Mouse (Mus musculus) neural tube, embryonic 15.5 days (tissue): ENCODE results near the gene Dpm2. TPM values are rescaled to one million over a fixed set of nuclear protein-coding genes. Genes with fewer than 3 reads are reported as not detected.

Experiments used
- ATAC-seq: fragments of 200-750 bp; cut with Nextera tagmentation; 2 replicates; pipeline ENCODE4 v1.8.0; 2017; ENCODE audit warnings: mild to moderate bottlenecking, moderate TSS enrichment, moderate library complexity; ENCODE audit not compliant: low FRiP score
- H3K27ac ChIP-seq: fragments of 300-500 bp; sonication (generic); replicated peaks from 2 replicates; pipeline ENCODE4 v1.5.1; 2015; ENCODE audit warnings: mild to moderate bottlenecking, inconsistent platforms
- H3K27me3 ChIP-seq: fragments of 300-500 bp; sonication (generic); replicated peaks from 2 replicates; pipeline ENCODE4 v1.6.1; 2015; ENCODE audit warnings: inconsistent platforms
- H3K36me3 ChIP-seq: fragments of 300-500 bp; sonication (generic); 2 replicates; pipeline ENCODE4 v1.6.1; 2015; ENCODE audit warnings: inconsistent platforms
- H3K4me1 ChIP-seq: fragments of 300-500 bp; sonication (generic); 2 replicates; pipeline ENCODE4 v1.6.1; 2015; ENCODE audit warnings: inconsistent platforms
- H3K4me2 ChIP-seq: fragments of 300-500 bp; sonication (generic); 2 replicates; pipeline ENCODE4 v1.6.1; 2015; ENCODE audit warnings: inconsistent platforms, mild to moderate bottlenecking, moderate library complexity
- H3K4me3 ChIP-seq: fragments of 300-500 bp; sonication (generic); replicated peaks from 2 replicates; pipeline ENCODE4 v1.5.1; 2015; ENCODE audit warnings: mild to moderate bottlenecking, inconsistent platforms
- H3K9ac ChIP-seq: fragments of 300-500 bp; sonication (generic); replicated peaks from 2 replicates; pipeline ENCODE4 v1.6.1; 2015; ENCODE audit warnings: mild to moderate bottlenecking, inconsistent platforms
- H3K9me3 ChIP-seq: fragments of 300-500 bp; sonication (generic); replicated peaks from 2 replicates; pipeline ENCODE4 v1.6.1; 2016; ENCODE audit warnings: inconsistent platforms
- WGBS: fragments of 180-500 bp; shearing (Covaris S2); methylation state at CpG from one replicate; pipeline ENCODE4 v1.1.7; 2015; ENCODE audit warnings: mixed read lengths; 5-methylcytosine and 5-hydroxymethylcytosine counted together
- polyA plus RNA-seq: library from polyadenylated mRNA; unstranded; fragments of >200 nt; fragmentation: Nextera tagmentation; extraction: Ambion mirVana; gene quantifications from 2 replicates; pipeline ENCODE4 v1.2.1, GENCODE M21; 2015

The Dpm2 gene
- polyA plus RNA-seq, 1 experiment from 2014 or later, result 147 TPM

DNA sequence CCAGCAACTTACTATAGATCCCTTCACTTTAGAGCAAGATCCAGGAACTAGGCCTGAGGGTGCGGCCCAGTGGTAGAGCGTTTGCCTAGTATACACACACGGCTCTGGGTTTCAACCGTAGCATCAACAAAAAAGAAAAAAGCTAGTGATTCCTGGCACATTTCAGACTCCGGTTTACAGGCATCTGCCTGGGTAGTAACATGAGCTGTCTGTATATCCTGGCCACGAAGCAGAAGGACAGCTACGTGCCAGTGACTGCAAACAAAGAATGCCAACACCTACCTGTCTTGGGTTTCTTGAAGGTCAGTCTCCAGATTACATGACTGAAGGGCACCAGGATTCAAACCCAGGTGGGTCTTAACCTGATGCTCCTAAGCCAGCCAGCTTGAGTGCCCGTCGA lies 21.5 kb upstream of the Dpm2 start:
- Histone ChIP-seq H3K9ac (no peak overlapping the region), H3K36me3 (no peaks in the 10 kb centered on the region), H3K27ac (no peak overlapping the region), H3K27me3 (no peaks in the 10 kb centered on the region), H3K4me2 (no peak overlapping the region), H3K4me3 (no peak overlapping the region), H3K9me3 (no peaks in the 10 kb centered on the region), H3K4me1 (peaks cover 7% of the 10 kb centered on the region; the same call in 1 of the 2 replicates)
- no peak for ATAC-seq
- WGBS, result 91% methylated on average over 9 of the region's 9 CpGs

DNA sequence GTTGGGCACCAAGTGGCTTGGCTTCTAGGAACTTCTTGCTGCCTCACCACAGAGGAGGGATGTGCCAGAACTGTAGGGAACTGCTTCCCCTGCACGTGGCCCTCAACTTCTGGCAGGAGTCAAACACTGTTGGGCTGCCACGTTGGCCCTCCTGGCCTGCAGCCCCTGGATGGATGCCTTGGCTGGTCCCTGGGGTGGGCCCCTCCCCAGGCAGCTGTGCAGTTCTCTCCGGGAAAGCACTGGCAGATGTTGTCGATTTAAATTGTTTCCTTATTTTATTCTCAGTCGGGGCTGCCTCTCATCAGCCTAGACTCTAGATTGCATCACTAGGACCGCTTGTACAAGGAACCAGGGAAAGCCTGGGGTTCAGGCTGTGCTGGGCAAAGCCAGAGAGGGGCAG lies 20.9 kb upstream of the Dpm2 start:
- Histone ChIP-seq H3K4me2 (no peak overlapping the region), H3K36me3 (no peaks in the 10 kb centered on the region), H3K27me3 (no peaks in the 10 kb centered on the region), H3K9ac (no peak overlapping the region), H3K27ac (no peak overlapping the region), H3K9me3 (no peaks in the 10 kb centered on the region), H3K4me1 (peaks cover 7% of the 10 kb centered on the region; the same call in 1 of the 2 replicates), H3K4me3 (no peak overlapping the region)
- ATAC-seq, result no peak
- WGBS, result 64% methylated on average over 6 of the region's 6 CpGs

DNA sequence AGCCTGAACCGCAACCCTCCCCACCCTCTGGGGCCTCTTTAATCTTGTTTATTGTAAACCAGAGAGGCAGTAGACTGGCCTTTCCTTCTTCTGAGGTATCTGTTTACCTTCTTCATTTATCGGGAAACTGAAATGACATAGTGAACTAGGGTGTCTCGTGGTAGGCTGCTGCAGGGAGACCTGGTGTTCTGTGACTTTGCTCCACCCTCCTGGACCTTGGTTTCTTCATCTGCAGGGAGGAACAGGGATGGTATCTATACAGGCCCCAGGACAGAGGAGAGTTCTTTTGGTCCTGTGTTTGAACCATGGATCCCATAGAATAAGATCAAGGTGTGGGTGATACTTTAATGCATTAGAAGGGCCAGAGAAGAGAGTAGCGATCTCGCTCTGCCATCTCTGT lies 19.4 kb upstream of the Dpm2 start:
- Histone ChIP-seq H3K4me1 (peaks cover 15% of the 10 kb centered on the region), H3K27me3 (no peaks in the 10 kb centered on the region), H3K9me3 (no peaks in the 10 kb centered on the region), H3K27ac (no peak overlapping the region), H3K36me3 (no peaks in the 10 kb centered on the region), H3K4me3 (no peak overlapping the region), H3K4me2 (no peak overlapping the region), H3K9ac (no peak overlapping the region)
- 85% methylated on average over 5 of the region's 5 CpGs for WGBS
- ATAC-seq, result no peak

DNA sequence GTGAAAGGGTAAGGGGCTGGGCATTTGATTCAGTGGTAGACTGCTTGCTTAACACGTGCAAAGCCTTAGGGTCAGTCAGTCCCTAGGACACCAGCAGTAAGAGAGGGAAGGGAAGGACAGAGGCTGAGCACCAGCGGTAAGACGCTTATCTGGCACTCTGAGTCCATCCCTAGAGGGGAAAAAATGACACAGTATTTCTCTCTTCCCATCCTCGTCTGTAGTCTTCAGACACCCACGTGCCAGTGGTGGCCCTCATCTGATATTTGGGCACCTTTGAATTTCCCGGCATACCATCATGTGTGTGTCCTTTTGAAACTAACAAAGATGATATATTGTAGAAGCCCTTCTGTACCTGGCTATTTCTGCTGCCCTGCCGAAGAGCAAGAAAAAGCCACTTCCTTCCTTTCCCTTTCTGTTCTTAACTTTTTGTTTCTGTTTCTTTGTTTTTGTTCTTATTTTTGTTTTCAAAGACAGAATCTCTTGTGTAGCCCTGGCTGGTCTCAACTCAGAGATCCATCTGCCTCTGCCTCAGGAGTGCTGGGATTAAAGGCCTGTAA lies 17.0 kb upstream of the Dpm2 start:
- H3K4me2 ChIP-seq, result no peak overlapping the region
- 75% methylated on average over 7 of the region's 7 CpGs for WGBS
- H3K36me3 ChIP-seq, result no peaks in the 10 kb centered on the region
- no peak overlapping the region for H3K27ac ChIP-seq
- no peak overlapping the region for H3K9ac ChIP-seq
- peaks cover 29% of the 10 kb centered on the region for H3K4me1 ChIP-seq
- H3K4me3 ChIP-seq, result no peak overlapping the region
- H3K27me3 ChIP-seq, result no peaks in the 10 kb centered on the region
- ATAC-seq, result no peak
- H3K9me3 ChIP-seq, result no peaks in the 10 kb centered on the region

DNA sequence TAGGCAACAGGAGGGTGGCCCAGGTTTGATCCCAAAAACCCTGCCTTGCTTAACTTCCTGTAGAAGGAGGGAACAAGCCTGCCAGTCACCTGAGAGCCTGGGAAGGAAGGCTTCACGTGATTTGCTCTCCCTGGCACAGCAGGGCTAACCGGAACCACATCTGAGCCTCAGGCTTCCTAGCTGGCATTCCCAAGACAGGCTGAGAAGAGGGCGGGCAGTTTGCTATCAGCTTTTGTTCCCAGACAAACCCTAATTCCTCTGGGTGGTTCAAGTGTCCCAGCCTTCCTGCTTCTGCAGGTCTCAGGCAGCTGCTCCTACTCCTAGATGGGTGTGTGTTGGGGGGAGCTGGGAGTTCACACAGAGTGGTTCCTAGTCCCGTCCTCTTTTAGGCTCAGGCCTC lies 15.2 kb upstream of the Dpm2 start:
- Histone ChIP-seq H3K27ac (0 out of 2 replicates have a peak overlapping the region, but pooled peaks have one; percentile 13), H3K9ac (no peak overlapping the region), H3K36me3 (no peaks in the 10 kb centered on the region), H3K4me1 (peaks cover 34% of the 10 kb centered on the region), H3K4me3 (no peak overlapping the region), H3K27me3 (no peaks in the 10 kb centered on the region), H3K4me2 (no peak overlapping the region), H3K9me3 (no peaks in the 10 kb centered on the region)
- WGBS, result 37% methylated on average over 4 of the region's 4 CpGs
- no peak for ATAC-seq

DNA sequence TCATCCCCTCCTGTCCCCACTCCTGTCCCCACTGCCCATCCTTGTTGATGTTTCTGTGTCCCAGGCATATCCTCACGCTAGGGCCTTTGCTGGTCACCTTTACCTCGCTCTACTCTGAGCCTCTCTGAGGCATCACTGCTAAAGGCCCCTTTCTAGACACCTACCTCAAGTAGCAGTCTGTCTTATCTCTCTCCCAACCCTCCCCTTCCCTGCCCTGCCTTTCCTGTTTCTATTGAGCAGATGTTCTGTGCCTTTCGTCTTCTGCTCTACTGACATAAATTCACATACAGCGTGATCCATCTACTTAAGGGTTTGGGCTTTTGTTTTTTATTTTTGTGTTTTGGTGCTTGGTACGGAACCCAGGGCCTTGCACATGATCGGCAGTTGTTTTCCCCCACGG lies 14.6 kb upstream of the Dpm2 start:
- 70% methylated on average over 7 of the region's 7 CpGs for WGBS
- no peak overlapping the region for H3K9ac ChIP-seq
- no peaks in the 10 kb centered on the region for H3K9me3 ChIP-seq
- no peaks in the 10 kb centered on the region for H3K27me3 ChIP-seq
- H3K4me2 ChIP-seq, result no peak overlapping the region
- no peaks in the 10 kb centered on the region for H3K36me3 ChIP-seq
- ATAC-seq, result no peak
- H3K27ac ChIP-seq, result peak overlapping the region; percentile 28; the same call in 1 of the 2 replicates
- H3K4me1 ChIP-seq, result peaks cover 34% of the 10 kb centered on the region
- no peak overlapping the region for H3K4me3 ChIP-seq

DNA sequence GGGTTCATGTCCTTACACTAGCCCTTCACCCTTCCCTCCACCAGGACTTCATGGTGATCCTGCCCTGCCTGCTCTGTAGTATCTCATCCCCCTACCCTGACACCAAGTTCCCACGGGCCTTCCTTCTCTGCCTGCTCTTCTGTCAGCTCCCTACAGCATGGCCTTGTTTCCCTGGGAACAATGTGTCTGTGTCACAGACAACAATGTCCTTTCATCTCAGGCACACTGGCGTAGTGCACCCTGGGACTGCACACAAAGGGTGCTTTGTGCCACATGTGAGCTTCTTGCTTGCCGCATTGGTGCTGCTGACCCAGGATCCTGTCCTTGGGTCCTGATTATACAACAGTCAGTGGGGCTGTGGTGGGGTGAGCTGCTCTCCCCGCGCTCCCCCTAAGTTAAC lies 11.1 kb upstream of the Dpm2 start:
- no peak overlapping the region for H3K4me3 ChIP-seq
- H3K9me3 ChIP-seq, result no peaks in the 10 kb centered on the region
- peak overlapping the region; percentile 68 for H3K27ac ChIP-seq
- H3K27me3 ChIP-seq, result no peaks in the 10 kb centered on the region
- peak; percentile 78; the same call in 1 of the 2 replicates for ATAC-seq
- 18% methylated on average over 5 of the region's 5 CpGs for WGBS
- no peak overlapping the region for H3K9ac ChIP-seq
- H3K4me2 ChIP-seq, result peak overlapping the region; percentile 19; the same call in 1 of the 2 replicates
- H3K36me3 ChIP-seq, result peaks cover 24% of the 10 kb centered on the region
- peaks cover 34% of the 10 kb centered on the region for H3K4me1 ChIP-seq

DNA sequence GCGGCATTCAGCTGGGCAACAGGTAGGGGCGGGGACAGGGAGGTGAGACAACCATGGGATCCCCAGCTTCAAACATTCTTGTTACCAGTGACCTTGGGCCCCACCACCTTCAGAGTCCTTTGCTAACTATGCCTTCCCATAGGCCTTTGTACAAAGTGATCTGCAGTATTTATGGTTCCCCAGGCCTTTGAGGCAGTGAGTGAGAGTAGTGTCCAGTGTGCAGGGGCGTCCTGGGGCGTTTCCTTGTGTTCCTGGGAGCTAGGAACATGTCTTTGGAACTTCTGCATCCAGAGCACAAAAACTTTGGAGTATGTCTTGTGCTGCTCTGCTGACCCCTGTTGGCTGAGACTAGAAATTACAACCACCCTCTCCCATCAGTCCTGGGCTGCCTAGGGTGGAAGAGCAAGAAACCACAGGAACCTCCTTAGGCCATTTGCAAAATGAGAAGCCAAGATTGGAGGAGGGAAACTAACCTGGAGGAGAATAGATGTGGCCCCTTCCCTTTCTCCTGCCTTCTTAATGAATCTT lies 4.1 kb upstream of the Dpm2 start:
- Histone ChIP-seq H3K27ac (no peak overlapping the region), H3K9ac (no peak overlapping the region), H3K27me3 (no peaks in the 10 kb centered on the region), H3K36me3 (peaks cover 53% of the 10 kb centered on the region), H3K4me2 (no peak overlapping the region), H3K4me3 (no peak overlapping the region), H3K4me1 (peaks cover 10% of the 10 kb centered on the region), H3K9me3 (no peaks in the 10 kb centered on the region)
- 47% methylated on average over 4 of the region's 4 CpGs for WGBS
- no peak for ATAC-seq

DNA sequence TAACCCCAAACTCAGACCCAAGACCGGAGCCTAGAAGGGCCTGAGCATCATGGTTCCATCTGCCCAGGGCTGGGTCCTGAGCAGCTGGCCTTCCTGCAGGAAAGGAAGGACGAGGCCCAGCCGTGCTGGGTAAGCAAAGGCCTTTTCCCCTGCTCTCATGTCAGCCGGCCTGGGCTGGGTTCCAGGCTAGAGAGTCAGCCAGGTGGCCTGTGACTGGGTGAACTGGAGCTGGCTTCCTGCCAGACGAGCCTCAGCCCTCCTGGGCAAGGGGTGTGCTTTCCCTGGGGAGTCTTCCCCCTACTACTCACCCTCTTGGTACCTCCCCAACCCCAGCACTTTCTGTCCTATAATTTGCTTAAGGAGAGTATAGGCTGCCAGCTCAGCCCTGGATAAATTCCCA lies 2.5 kb upstream of the Dpm2 start:
- Histone ChIP-seq H3K36me3 (peaks cover 47% of the 10 kb centered on the region), H3K27me3 (no peaks in the 10 kb centered on the region), H3K27ac (no peak overlapping the region), H3K9ac (no peak overlapping the region), H3K4me3 (no peak overlapping the region), H3K4me1 (peaks cover 22% of the 10 kb centered on the region), H3K9me3 (no peaks in the 10 kb centered on the region), H3K4me2 (no peak overlapping the region)
- no peak for ATAC-seq
- WGBS, result 79% methylated on average over 5 of the region's 5 CpGs

DNA sequence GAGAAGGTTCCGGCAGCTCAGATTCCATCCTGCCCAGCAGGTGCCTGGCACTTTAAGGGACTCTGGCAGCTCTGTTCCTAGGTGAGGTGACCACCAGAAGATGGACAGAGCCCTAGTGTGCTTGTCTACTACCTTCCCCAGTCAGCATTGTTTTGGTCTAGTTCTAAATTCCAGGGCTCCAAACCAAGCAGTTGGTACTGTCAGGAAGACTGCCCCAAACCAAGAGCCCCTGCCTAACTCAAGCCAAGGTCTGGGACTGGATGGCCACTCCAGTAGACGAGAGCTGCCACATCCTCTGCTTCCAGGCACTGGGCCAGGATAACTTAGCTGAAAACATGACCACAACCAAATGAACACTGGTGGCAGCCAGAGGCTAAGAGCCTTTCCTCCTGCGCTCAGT lies 1.7 kb upstream of the Dpm2 start:
- no peaks in the 10 kb centered on the region for H3K27me3 ChIP-seq
- no peak overlapping the region for H3K4me3 ChIP-seq
- peaks cover 41% of the 10 kb centered on the region for H3K36me3 ChIP-seq
- H3K4me2 ChIP-seq, result no peak overlapping the region
- no peak overlapping the region for H3K27ac ChIP-seq
- ATAC-seq, result no peak
- H3K9ac ChIP-seq, result no peak overlapping the region
- WGBS, result 93% methylated on average over 3 of the region's 3 CpGs
- peaks cover 22% of the 10 kb centered on the region for H3K4me1 ChIP-seq
- H3K9me3 ChIP-seq, result no peaks in the 10 kb centered on the region

DNA sequence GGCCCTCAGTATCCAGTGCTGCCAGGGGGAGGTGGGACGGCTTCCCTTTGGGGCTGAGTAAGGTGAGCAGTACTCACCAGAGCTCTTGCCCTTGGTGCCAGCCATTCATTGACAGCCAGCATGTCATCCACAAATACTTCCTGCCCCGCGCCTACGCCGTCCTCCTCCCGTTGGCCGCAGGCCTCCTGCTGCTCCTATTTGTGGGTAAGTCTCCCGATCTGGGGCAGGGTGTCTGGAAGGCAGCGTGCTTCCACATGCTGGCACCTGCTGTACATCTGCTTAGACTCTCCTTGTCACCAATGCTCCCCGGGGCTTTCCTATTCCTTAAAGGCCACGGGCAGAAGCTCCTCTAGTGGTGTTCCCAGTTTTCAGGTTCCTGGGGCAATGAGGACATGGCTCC lies 1.5 kb downstream of the Dpm2 start:
- Histone ChIP-seq H3K27me3 (no peaks in the 10 kb centered on the region), H3K4me1 (peaks cover 41% of the 10 kb centered on the region), H3K4me2 (peak overlapping the region; percentile 92), H3K27ac (no peak overlapping the region), H3K4me3 (peak overlapping the region; percentile 84; the same call in 1 of the 2 replicates), H3K9me3 (no peaks in the 10 kb centered on the region), H3K36me3 (peaks cover 16% of the 10 kb centered on the region), H3K9ac (no peak overlapping the region)
- no peak for ATAC-seq
- 93% methylated on average over 11 of the region's 11 CpGs for WGBS

DNA sequence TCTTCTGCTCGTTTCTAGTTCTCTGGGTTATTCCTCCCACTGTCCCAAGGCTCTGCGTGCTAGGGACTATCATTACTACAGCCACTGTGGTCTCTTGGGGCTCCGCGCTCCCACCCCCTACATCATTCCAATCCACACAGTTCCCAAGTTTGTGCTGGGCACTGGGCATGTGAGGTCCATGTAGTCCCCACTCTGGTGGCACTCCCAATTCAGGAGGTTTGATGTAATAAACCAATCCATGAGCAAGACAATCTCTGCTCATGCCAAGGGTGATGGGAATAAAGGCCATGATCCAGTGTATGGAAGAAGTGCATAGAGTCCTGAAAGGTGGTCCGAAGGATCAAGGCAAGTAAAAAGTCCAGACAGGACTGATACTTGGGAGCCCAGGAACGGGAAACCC lies 3.8 kb downstream of the Dpm2 start, which contains the start of gene Pip5kl1:
Gene Pip5kl1 (plus strand): TSS at position 301 of the 400 bp plus-strand sequence.
- H3K9me3 ChIP-seq, result no peaks in the 10 kb centered on the region
- peaks cover 41% of the 10 kb centered on the region for H3K4me1 ChIP-seq
- H3K4me3 ChIP-seq, result peak within 1 kb of the TSS; percentile 51
- WGBS, result 80% methylated on average over 6 of the region's 6 CpGs
- peak within 1 kb of the TSS; percentile 51 for H3K27ac ChIP-seq
- peak within 1 kb of the TSS; percentile 59 for H3K9ac ChIP-seq
- peak within 1 kb of the TSS; percentile 99 for H3K4me2 ChIP-seq
- H3K27me3 ChIP-seq, result peaks cover 16% of the 10 kb centered on the region; the same call in 1 of the 2 replicates
- no peak for ATAC-seq
- peaks cover 4% of the 10 kb centered on the region; the same call in 1 of the 2 replicates for H3K36me3 ChIP-seq
